Comparison of ENCODE assay signal across 15 mouse cellular contexts in genomic region chr7:137069768-137070167, GRCm38 (mm10).
DNase-seq lines count a peak whose midpoint lies in the region; ATAC-seq and TF ChIP-seq lines count a peak whose summit lies in the region.
"Had no signal": no experiment of that assay in that cellular context is flagged by ENCODE, and none has a peak within 500 bp of the region (broad histone marks: within the 10 kb centered on the region; RNA-seq: fewer than 3 reads in every experiment).

No protein-coding gene starts in this region.

- H3K4me2 ChIP-seq in forebrain, embryonic 16.5 days (ENCODE audit: low read length) = no peak overlapping the region

- no peaks in the 10 kb centered on the region for H3K79me2 ChIP-seq in liver, adult 2 months (ENCODE audit: control insufficient read depth, insufficient read depth, low read length)

- no peak for ATAC-seq in forebrain, embryonic 16.5 days
- ATAC-seq: liver, postnatal 0 days had no signal

- H3K36me3 ChIP-seq in liver, adult 2 months (ENCODE audit: control insufficient read depth, insufficient read depth, low read length) = no peaks in the 10 kb centered on the region
- no peaks in the 10 kb centered on the region for H3K36me3 ChIP-seq in forebrain, embryonic 16.5 days (ENCODE audit: control insufficient read depth, insufficient read depth)
- H3K36me3 ChIP-seq: G1E had no signal

- no peak for TF ChIP-seq POLR2A in liver, adult 2 months (IDR thresholded peaks at IDR 0.05; ENCODE audit: extremely low read depth, insufficient read depth, low read length)
- no peak for TF ChIP-seq POLR2A in brain, embryonic 14.5 days (IDR thresholded peaks at IDR 0.05; ENCODE audit: borderline replicate concordance, extremely low read depth, insufficient read depth, insufficient read length, poor library complexity, severe bottlenecking)

- H3K4me1 ChIP-seq in liver, adult 2 months (ENCODE audit: control insufficient read depth, insufficient read depth, low read length) = no peaks in the 10 kb centered on the region
- no peaks in the 10 kb centered on the region for H3K4me1 ChIP-seq in forebrain, embryonic 16.5 days (replicated peaks; ENCODE audit: control insufficient read depth, insufficient read depth, low read length)

- no peaks in the 10 kb centered on the region for H3K9me3 ChIP-seq in forebrain, embryonic 16.5 days (ENCODE audit: control insufficient read depth, low read length)

- DNase-seq in gastrocnemius, postnatal 25 days = peak; percentile 21
- no peak for DNase-seq in gastrocnemius, postnatal 36 days
- DNase-seq in liver, adult 2 months (ENCODE audit: extremely low read depth, low read depth, low spot score) = peak; percentile 65
- DNase-seq in liver = no peak
- peak; percentile 28 for DNase-seq in brain, embryonic 14.5 days (ENCODE audit: low read depth)
- DNase-seq in heart, postnatal 14 days = peak; percentile 25 to 38
- DNase-seq: cerebellum, adult 9-10 months; kidney, adult 9 months; kidney, postnatal 36 days; layer of hippocampus, adult 9-11 months; liver, postnatal 0 days; lung, postnatal 14 days; thymus, adult 2 months had no signal

- no peak overlapping the region for H3K4me3 ChIP-seq in liver, adult 2 months (ENCODE audit: insufficient read depth, low read depth, low read length)
- H3K4me3 ChIP-seq in forebrain, embryonic 16.5 days (replicated peaks; ENCODE audit: low read length) = no peak overlapping the region

- 86% methylated on average over 6 of the region's 6 CpGs for WGBS in liver, adult 2 months
- WGBS in forebrain, embryonic 16.5 days = 81% methylated on average over 6 of the region's 6 CpGs

- H3K27ac ChIP-seq in liver, adult 2 months (replicated peaks; ENCODE audit: insufficient read depth, low read depth, low read length) = no peak overlapping the region
- H3K27ac ChIP-seq in forebrain, embryonic 16.5 days (ENCODE audit: low read length) = no peak overlapping the region

- intact Hi-C loops in gastrocnemius, postnatal 36 days (cut with DNase I) = loop anchor here (10.0 kb wide), 1 partner anchor 575 kb away; no protein-coding TSS in a partner anchor
- intact Hi-C loops in heart, postnatal 14 days (cut with DNase I) = loop anchor here (10.0 kb wide), 1 partner anchor 245 kb away; the partner anchor contains the start of gene Ebf3

- H3K27me3 ChIP-seq in liver, adult 2 months (ENCODE audit: control insufficient read depth, insufficient read depth, low read length) = no peaks in the 10 kb centered on the region
- H3K27me3 ChIP-seq in forebrain, embryonic 16.5 days (replicated peaks; ENCODE audit: control insufficient read depth, insufficient read depth, low read length) = no peaks in the 10 kb centered on the region

- no peak for TF ChIP-seq CTCF in liver, adult 2 months (IDR thresholded peaks at IDR 0.05; ENCODE audit: low read depth, low read length)
- TF ChIP-seq CTCF in brain, embryonic 14.5 days (IDR thresholded peaks at IDR 0.05; ENCODE audit: borderline replicate concordance, extremely low read depth, insufficient read depth, insufficient read length) = no peak

- H3K9ac ChIP-seq in liver, adult 2 months (ENCODE audit: low read depth, low read length) = no peak overlapping the region
- no peak overlapping the region for H3K9ac ChIP-seq in forebrain, embryonic 16.5 days (replicated peaks; ENCODE audit: low read depth, low read length)
- H3K9ac ChIP-seq: liver, postnatal 0 days had no signal

Comparison
In these comparisons a context has a peak if more than half of its experiments do, and no peak if none do; other contexts are left out.
1. DNase-seq: peak in gastrocnemius, postnatal 25 days (single experiment), liver, adult 2 months (single experiment), brain, embryonic 14.5 days (single experiment) and heart, postnatal 14 days (2 of 2); none in gastrocnemius, postnatal 36 days (0 of 2) and liver (single experiment).